Mouse (Mus musculus) forebrain, postnatal 0 days (tissue): ENCODE results near the gene Arl5c. TPM values are rescaled to one million over a fixed set of nuclear protein-coding genes. Genes with fewer than 3 reads are reported as not detected.
"Not testable (repeated sequence)": the region's sequence is repeated elsewhere in the genome, so short reads cannot be mapped to it uniquely, and the experiment has no call there.

Source experiments
- ATAC-seq: fragments of 200-750 bp; cut with Nextera tagmentation; 2 replicates; pipeline ENCODE4 v1.8.0; 2017; ENCODE audit warnings: mild to moderate bottlenecking, moderate library complexity
- DNase-seq: peaks from one replicate; pipeline ENCODE4 v3.0.0-alpha.2; 2015
- H3K27ac ChIP-seq: fragments of 300-500 bp; sonication (generic); 2 replicates; pipeline ENCODE4 v1.5.1; 2014; ENCODE audit warnings: low read depth, mild to moderate bottlenecking, antibody characterized with exemption, low read length, moderate library complexity, mixed read lengths
- H3K27me3 ChIP-seq: fragments of 300-500 bp; sonication (generic); 2 replicates; pipeline ENCODE4 v1.6.1; 2014; ENCODE audit warnings: mild to moderate bottlenecking, low read length, mixed read lengths; ENCODE audit not compliant: insufficient read depth
- H3K36me3 ChIP-seq: fragments of 300-500 bp; sonication (generic); 2 replicates; pipeline ENCODE4 v1.6.1; 2014; ENCODE audit warnings: mild to moderate bottlenecking, moderate library complexity; ENCODE audit not compliant: insufficient read depth
- H3K4me1 ChIP-seq: fragments of 300-500 bp; sonication (generic); 2 replicates; pipeline ENCODE4 v1.6.1; 2014; ENCODE audit warnings: antibody characterized with exemption; ENCODE audit not compliant: insufficient read depth
- H3K4me2 ChIP-seq: fragments of 300-500 bp; sonication (generic); 2 replicates; pipeline ENCODE4 v1.6.1; 2014; ENCODE audit warnings: low read depth, mild to moderate bottlenecking, moderate library complexity
- H3K4me3 ChIP-seq: fragments of 300-500 bp; sonication (generic); 2 replicates; pipeline ENCODE4 v1.5.1; 2014; ENCODE audit warnings: low read depth, low read length, mixed read lengths
- H3K9ac ChIP-seq: fragments of 300-500 bp; sonication (generic); 2 replicates; pipeline ENCODE4 v1.6.1; 2014; ENCODE audit warnings: mild to moderate bottlenecking
- H3K9me3 ChIP-seq: fragments of 300-500 bp; sonication (generic); 2 replicates; pipeline ENCODE4 v1.6.1; 2016; ENCODE audit warnings: low read length
- CTCF ChIP-seq: sonication (generic); IDR thresholded peaks from 2 replicates; pipeline ENCODE4 v1.5.1; 2016; ENCODE audit warnings: antibody characterized with exemption, control low read depth, low read depth
- WGBS: fragments of 180-500 bp; shearing (Covaris S2); extraction: QIAGEN DNeasy Blood & Tissue Kit; methylation state at CpG from one replicate; pipeline ENCODE4 v1.1.7; 2014; 5-methylcytosine and 5-hydroxymethylcytosine counted together
- polyA plus RNA-seq: library from polyadenylated mRNA; unstranded; fragments of >200 nt; fragmentation: Nextera tagmentation; extraction: Ambion mirVana; gene quantifications from 2 replicates; pipeline ENCODE4 v1.2.1, GENCODE M21; 2015
- total RNA-seq: library from RNA; depleted of rRNA; stranded (reverse); fragments of >200 nt; gene quantifications from 2 replicates; pipeline ENCODE4 v1.2.3, GENCODE M21; 2014

Gene Arl5c
- total and polyA plus RNA-seq, 2 experiments from 2014 or later = 4.2 to 5.2 TPM

DNA sequence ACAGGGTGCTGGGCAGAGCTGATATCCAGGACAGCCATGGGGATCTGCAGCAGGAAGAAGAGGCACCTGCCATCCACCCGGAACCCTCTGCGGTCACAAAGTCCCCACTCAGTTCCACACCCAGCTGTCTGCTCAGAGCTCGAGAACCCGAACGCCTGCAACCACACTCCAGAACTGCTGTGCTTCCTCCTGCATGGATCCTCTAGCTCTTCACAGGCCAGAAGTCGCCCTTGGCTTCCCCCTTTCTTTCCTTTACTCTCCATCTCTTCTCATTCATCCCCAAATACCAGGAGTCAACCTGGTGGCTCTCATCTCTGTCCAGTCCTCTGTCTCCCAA, 42.1 kb downstream of the Arl5c start:
- WGBS = 94% methylated on average over 6 of the region's 6 CpGs
- H3K27me3 ChIP-seq = no peaks in the 10 kb centered on the region
- no peaks in the 10 kb centered on the region for H3K36me3 ChIP-seq
- no peak for TF ChIP-seq CTCF
- no peak overlapping the region for H3K4me3 ChIP-seq
- no peak overlapping the region for H3K9ac ChIP-seq
- H3K9me3 ChIP-seq = no peaks in the 10 kb centered on the region
- H3K4me1 ChIP-seq = no peaks in the 10 kb centered on the region
- no peak overlapping the region for H3K4me2 ChIP-seq
- DNase-seq (no peak), ATAC-seq (no peak)
- no peak overlapping the region for H3K27ac ChIP-seq

DNA sequence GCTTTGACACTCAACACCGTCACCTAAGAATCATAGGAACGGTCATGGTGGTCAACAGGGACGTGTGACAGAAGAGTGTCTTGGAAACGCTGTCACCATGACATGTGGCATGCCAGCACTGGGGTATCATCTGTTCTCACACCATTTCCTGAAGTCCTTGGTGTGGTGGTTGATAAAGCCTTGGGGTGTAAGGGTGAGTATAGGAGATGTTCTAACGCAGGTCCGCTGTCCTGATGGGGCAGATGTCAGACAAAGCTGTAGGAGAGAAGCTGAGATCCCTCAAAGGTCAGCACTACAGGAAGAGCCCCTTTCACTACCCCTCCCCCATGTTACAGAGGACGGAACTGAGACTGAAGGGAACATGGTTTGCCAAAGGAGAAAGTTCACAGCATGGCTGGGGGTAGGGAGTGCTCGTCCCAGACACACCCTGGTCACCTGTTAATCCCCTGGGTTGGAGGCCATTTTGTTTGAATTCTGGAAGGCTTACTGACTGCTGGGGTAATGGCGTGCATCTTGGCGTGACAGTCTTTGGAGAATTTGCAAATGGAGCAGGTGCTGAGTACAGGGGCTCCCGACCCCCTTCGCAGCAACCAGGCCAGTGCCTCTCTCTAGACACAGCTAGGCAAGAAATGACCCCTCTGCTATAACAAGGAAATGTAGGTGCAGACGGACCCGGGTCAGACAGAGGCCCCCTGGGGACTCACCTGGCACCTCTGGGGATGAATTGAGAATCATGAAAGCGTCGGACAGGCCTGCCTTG, 42.6 kb downstream of the Arl5c start:
- Histone ChIP-seq H3K4me2 (no peak overlapping the region), H3K27ac (no peak overlapping the region), H3K4me3 (no peak overlapping the region), H3K27me3 (no peaks in the 10 kb centered on the region), H3K9ac (no peak overlapping the region), H3K4me1 (no peaks in the 10 kb centered on the region), H3K36me3 (no peaks in the 10 kb centered on the region), H3K9me3 (no peaks in the 10 kb centered on the region)
- ATAC-seq (no peak), DNase-seq (no peak)
- 89% methylated on average over 16 of the region's 16 CpGs for WGBS
- no peak for TF ChIP-seq CTCF

- ATAC-seq = no peak
Measured at GRCm38 (mm10) chr11:97952367-97953006, 43.5 kb downstream of the Arl5c start.

DNA sequence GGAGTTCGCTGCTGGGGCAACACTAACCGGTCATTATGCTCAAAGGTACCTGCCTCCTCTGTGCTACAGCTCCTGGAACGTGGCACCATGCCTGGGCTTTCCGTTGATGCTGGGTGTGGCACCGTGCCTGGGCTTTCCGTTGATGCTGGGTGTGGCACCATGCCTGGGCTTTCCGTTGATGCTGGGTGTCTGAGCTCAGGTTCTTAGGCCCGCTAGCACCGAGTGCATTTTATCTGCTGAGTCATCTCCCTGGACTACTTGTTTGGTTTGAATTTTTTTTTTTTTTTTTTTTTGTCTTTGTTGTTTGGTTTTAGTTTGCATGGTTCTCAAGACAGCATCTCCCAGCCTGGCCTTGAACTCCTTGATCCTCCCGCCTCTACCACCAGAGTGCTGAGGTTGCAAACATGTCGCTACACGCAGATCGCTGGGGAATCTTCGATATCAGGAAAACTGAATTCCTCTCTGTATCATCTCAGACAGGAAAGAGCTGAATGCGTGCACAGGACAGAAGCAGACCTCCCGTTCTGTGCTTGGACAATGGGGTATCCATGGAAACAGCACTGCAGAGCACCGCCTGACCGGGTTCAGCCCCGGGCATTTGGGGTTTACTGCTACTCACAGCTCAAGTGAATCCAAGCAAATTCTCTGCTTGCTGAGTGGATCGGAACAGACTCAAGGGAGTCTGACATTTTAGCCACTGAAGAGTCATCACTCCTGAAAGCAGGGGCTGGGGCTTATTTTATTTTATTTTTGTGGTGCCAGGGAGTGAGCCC, 46.1 kb downstream of the Arl5c start:
- peak; percentile 39 for DNase-seq
- H3K27ac ChIP-seq = 0 out of 2 replicates have a peak overlapping the region, but pooled peaks have one; percentile 50
- H3K4me3 ChIP-seq = no peak overlapping the region
- TF ChIP-seq CTCF = no peak
- no peaks in the 10 kb centered on the region for H3K4me1 ChIP-seq
- no peak overlapping the region for H3K4me2 ChIP-seq
- H3K9ac ChIP-seq = no peak overlapping the region
- H3K27me3 ChIP-seq = no peaks in the 10 kb centered on the region
- no peaks in the 10 kb centered on the region for H3K36me3 ChIP-seq
- no peak for ATAC-seq
- 25% methylated on average over 20 of the region's 20 CpGs for WGBS
- no peaks in the 10 kb centered on the region for H3K9me3 ChIP-seq

More at GRCm38 (mm10) chr11:97952367-97953006, 43.5 kb downstream of the Arl5c start:
- 77% methylated on average over 1 of the region's 1 CpGs for WGBS
- DNase-seq = no peak
- no peaks in the 10 kb centered on the region for H3K9me3 ChIP-seq
- H3K27ac ChIP-seq = no peak overlapping the region
- no peak overlapping the region for H3K4me2 ChIP-seq
- no peak for TF ChIP-seq CTCF
- H3K9ac ChIP-seq = no peak overlapping the region
- no peaks in the 10 kb centered on the region for H3K27me3 ChIP-seq
- no peaks in the 10 kb centered on the region for H3K4me1 ChIP-seq
- H3K4me3 ChIP-seq = no peak overlapping the region
- H3K36me3 ChIP-seq = no peaks in the 10 kb centered on the region

GRCm38 (mm10) chr11:97947426-97947825, 48.6 kb downstream of the Arl5c start:
- H3K36me3 ChIP-seq = no peaks in the 10 kb centered on the region
- H3K4me3 ChIP-seq = no peak overlapping the region
- no peaks in the 10 kb centered on the region for H3K27me3 ChIP-seq
- ATAC-seq (no peak), DNase-seq (no peak)
- H3K4me1 ChIP-seq = no peaks in the 10 kb centered on the region
- no peak overlapping the region for H3K9ac ChIP-seq
- H3K4me2 ChIP-seq = no peak overlapping the region
- H3K27ac ChIP-seq = no peak overlapping the region
- no peaks in the 10 kb centered on the region for H3K9me3 ChIP-seq
- TF ChIP-seq CTCF = peak; percentile 64
- WGBS = 14% methylated on average over 7 of the region's 7 CpGs

DNA sequence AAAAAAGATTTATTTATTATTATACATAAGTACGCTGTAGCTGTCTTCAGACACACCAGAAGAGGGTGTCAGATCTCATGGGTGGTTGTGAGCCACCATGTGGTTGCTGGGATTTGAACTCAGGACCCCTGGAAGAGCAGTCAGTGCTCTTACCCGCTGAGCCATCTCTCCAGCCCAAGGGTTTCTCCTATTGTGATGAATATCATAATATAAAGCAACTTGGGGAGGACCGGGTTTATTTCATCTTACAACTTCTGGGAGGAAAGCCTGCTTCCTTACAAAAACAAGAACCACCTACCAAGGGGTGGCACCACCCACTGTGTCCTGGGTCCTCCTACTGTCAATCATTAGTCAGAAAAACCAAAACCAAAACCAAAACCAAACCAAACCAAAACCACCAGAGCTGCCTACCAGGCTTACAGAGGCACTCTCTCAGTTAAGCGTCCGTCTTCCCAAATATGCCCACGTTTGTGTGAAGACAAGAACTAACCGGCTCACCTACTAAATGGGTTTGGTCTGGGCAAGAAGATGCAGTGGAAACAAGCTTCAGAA, 50.2 kb downstream of the Arl5c start:
- not testable (repeated sequence) for H3K4me2 ChIP-seq, H3K36me3 ChIP-seq, H3K4me3 ChIP-seq, DNase-seq, H3K4me1 ChIP-seq, H3K9ac ChIP-seq, ATAC-seq, H3K9me3 ChIP-seq, H3K27ac ChIP-seq, H3K27me3 ChIP-seq
- 94% methylated on average over 7 of the region's 7 CpGs for WGBS
